Mouse (Mus musculus) olfactory bulb, adult 2 months (tissue): ENCODE data around the gene Gpr35.

Source experiments
- CTCF ChIP-seq: fragments of 200-500 bp; IDR thresholded peaks from 2 replicates; pipeline ENCODE4 v1.5.1; 2012; ENCODE audit warnings: low read depth, mild to moderate bottlenecking, low read length, moderate library complexity; ENCODE audit not compliant: insufficient read depth
- POLR2A ChIP-seq: fragments of 200-500 bp; IDR thresholded peaks from 2 replicates; pipeline ENCODE4 v1.6.1; 2012; ENCODE audit warnings: mild to moderate bottlenecking, low read depth, low read length, moderate library complexity; ENCODE audit not compliant: insufficient read depth

GRCm38 (mm10) chr1:92935054-92935962, 15.4 kb upstream of the Gpr35 start:
- no peak for TF ChIP-seq POLR2A
- TF ChIP-seq CTCF, result no peak
